Mouse (Mus musculus) testis, postnatal 14 days (tissue): Measurements from ENCODE around the gene Tmem40.

ENCODE experiments used
- DNase-seq: peaks from one replicate; pipeline ENCODE4 v3.0.0; 2021; ENCODE audit warnings: low spot score

Gene Tmem40

DNA sequence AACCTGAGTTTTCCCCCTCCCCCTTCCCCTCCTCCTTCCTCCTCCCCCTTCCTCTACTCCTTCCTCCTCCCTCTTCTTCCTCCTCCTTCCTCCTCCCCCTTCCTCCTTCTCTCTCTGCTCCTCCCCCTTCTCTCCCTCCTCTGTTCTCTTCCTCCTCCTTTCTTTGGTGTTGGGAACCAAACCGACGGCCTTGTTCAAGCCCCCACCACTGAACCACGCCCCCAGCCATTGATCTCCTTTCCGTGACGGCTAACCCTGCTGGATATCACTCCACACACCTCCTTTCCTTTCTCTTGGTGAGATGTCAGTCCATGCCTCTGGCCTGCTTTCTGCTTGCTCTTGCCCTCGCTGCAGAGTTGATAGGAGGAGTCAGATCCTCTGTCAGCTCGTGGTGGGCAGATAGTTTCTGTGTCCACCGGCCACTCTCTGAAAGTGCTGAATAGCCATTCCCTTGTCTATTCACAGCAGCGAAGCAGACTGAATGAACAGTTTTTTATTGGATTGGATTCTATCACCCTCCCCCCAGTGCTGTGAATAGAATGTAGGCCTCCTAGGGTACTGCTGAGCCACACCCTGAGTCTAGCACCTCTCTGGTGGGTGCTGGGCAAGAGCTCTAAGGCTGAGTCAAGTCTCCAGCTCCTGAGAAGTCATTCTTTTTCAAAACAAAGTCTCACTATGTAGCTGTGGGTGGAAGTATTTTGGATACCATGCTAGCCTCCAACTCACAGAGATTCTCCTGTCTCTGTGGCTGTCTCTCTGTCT is at the start of gene Tmem40:
Gene Tmem40 (minus strand): TSS at position 416 of the 762 bp plus-strand sequence.
- DNase-seq: no peak

DNA sequence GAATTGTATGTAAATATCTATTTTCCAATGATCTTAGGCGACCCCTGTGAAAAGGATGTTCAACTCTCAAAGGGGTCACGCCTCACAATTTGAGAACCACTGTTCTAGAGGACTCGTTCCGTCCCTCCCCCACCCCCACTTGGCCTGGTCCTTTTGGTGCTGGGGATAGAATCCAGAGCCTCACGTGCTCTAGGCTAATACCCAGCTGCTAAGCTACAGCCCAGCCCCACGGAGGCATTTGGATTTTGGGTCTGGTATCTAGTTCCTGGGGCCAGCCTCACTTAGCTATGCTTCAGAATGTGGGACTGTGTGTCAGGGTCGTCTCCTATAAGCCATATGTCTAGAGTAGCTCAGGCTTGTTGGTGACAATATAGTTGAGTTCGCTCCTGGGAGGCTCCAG is 49.4 kb upstream of the Tmem40 start:
- no peak for DNase-seq

DNA sequence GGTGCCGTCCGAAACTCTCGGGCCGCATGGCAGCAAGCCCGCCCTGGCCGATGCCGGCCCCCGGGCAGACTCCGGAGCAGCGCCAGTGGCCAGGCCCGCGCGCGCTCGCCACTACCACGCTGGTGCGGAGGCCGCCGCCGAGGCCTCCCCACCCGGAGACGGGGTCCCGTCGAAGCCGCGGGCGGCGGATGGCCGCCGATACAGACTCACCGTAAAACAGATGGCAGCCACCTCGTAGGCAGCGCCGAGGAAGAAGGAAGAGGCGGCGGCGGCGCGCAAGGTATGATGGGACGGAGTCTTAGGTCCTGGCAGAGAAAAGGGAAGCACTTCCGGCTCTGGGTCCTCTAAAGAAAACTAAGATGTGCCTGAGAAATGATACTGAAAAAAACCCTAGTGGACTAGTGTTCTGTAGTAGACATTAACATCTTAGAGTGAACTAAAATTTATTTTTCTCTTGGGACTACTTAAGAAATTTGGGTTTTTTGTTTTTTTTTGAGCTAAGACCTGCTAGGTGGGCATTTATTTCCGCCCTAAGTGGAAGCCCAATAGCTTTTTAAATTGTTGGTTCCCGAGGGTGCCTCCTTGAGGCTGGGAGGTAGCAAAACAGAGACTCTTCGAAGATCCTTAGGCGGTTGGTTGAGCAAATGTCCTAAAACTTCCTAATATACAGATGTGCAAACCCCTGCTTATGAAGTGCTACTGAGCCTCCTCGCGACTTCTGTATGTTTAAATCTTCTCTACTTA is 46.5 kb upstream of the Tmem40 start, which contains the start of gene Rpl32:
Gene Rpl32 (minus strand): TSS at position 260 of the 744 bp plus-strand sequence.
- DNase-seq: peak; percentile 89

DNA sequence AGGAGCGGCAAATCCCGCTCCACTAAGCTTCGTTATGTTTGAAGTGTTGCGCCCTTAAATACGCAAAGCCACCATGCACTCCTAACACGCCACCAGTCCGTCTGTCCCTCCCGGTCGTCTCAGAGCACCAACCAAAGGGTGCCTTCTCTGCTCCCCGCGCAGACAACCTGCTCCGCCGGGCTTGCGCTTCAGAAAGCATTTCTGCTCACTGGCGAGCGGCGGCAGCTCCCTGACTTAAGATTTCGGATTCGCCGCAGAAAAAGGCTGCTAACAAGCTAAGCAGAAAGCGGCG is 45.9 kb upstream of the Tmem40 start:
- DNase-seq: no peak

DNA sequence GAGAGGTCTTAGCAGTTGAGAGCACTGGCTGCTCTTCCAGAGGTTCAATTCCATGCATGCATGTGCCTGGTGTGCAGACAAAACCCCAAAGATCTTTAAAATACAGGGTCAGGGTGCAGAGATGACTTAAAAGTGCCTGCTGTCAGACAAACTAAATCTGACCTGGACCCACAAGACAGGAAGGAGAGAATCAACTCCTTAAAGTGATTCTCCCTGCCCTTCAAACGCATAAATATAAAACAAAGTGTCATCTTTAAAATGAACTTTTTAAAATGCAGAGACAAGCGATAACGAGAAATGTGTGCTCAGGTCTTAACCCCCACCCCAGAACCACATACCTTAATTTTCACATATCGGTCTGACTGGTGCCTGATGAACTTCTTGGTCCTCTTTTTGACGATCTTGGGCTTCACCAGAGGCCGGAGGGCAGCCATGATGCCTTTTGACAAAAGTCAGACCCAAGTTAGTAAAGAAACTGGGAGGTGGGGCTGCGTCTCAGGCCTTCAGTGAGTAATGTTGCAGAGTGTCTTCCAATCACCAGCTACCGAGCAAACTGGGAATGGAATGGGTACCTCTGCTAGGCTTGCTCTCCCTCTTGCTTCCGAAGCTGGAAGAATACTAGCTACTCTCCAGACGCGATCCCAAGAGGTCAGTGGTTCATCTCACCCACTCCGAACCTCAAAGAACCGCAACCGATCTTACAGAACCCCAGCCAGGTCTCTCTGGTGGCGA is 45.4 kb upstream of the Tmem40 start:
- DNase-seq: no peak

DNA sequence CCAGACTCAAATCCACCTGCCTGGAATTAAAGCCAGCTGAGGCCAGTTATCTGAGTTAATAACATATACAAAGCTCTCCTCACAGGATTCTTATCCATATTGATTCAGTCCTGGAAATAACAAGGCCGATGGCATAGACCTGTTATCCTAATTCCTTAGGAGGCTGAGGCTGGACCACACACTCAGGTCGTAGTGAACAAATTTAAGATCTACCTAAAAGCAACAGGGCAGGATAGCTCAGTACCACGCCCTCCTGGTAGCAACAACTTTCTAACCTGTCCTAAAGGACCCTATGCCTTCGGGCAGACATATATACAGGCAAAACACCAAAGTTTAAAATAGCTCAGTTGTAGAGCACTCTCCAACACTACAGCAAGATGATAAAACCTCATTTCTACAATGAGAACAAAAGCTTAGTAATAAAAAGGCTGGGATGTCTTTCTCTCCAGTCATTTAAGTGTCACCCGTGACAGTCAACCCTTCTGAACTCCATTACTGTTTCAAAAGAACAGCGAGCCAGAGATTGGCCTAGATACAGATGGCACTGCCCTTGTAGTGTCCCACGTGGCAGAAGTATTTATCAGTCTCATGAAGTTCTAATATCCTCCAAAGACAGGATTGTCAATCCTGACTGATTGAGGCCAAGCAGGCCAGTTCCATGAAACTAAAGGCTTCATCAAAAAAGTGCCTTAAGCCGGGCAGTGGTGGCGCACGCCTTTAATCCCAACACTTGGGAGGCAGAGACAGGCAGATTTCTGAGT is 42.4 kb upstream of the Tmem40 start:
- DNase-seq: no peak

DNA sequence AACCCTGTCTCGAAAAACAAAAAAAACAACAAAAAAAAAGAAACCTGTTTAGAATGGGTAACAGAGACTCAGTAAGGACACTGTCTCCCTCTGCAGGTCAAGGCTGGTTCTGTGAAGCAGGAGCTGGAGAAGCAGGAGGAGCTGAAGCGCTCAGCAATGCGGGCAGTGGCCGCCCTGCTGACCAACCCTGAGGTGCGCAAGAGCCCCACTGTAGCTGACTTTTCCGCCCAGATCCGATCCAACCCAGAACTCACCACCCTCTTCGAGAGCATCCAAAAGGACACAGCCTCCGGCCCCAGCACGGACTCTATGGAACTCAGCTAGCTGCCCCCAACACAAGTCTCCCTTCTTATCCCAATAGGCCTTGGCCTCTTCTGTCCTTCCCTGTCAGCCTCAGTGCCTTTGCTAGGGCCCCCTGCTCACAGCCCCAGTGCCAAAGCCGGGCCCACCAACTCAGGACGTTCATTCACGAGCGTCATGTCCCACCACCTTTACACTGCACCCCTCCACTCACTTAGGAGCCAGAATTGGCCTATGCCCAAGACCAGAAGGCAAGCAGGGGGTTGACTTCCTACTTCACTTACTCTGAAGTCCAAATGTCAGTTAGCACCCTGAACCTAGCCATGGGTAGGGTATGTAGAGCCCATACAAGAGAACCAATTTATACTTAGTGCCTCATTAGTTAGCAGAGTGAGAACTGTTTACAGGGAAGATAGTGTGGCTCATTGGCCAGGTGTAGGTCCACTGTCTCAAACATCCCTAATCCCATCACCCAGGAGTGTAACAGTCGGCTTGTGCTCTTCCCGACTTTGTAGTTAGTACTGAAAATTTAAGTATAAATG is 41.6 kb upstream of the Tmem40 start:
- peak; percentile 60 for DNase-seq

DNA sequence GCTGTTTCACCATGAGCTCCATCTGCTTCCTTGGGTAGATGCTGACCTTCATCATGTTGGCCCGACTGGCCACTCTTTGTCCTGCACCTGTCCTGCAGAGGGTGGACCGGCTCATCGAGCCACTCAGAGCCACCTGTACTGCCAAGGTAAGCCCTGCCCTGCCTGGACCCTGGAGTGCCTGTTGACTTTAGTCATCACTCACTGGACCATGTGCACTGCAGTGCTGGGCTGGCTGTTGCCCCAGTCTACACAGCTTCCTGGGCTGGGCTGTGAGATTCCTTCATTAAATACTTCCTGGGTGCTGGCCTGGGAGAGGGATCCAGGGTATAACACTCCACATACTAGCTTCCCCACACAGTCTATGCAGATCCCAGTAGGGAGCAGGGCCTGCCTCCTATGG is 39.6 kb upstream of the Tmem40 start:
- DNase-seq: no peak

DNA sequence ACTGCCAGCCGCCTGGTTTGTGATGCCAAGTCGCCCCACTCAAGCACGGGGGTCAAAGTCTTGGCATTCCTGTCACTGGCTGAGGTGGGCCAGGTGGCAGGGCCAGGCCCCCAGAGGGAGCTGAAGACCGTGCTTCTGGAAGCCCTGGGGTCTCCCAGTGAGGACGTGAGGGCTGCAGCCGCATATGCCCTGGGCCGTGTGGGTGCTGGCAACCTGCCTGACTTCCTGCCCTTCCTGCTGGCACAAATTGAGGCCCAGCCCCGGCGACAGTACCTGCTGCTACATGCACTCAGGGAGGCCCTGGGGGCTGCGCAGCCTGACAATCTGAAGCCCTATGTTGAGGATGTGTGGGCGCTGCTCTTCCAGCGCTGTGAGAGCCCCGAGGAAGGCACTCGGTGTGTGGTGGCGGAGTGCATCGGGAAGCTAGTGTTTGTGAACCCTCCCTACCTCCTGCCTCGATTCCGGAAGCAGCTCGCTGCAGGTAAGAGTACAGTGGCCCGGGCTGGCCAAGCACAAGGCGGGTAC is 30.5 kb upstream of the Tmem40 start:
- DNase-seq: no peak

DNA sequence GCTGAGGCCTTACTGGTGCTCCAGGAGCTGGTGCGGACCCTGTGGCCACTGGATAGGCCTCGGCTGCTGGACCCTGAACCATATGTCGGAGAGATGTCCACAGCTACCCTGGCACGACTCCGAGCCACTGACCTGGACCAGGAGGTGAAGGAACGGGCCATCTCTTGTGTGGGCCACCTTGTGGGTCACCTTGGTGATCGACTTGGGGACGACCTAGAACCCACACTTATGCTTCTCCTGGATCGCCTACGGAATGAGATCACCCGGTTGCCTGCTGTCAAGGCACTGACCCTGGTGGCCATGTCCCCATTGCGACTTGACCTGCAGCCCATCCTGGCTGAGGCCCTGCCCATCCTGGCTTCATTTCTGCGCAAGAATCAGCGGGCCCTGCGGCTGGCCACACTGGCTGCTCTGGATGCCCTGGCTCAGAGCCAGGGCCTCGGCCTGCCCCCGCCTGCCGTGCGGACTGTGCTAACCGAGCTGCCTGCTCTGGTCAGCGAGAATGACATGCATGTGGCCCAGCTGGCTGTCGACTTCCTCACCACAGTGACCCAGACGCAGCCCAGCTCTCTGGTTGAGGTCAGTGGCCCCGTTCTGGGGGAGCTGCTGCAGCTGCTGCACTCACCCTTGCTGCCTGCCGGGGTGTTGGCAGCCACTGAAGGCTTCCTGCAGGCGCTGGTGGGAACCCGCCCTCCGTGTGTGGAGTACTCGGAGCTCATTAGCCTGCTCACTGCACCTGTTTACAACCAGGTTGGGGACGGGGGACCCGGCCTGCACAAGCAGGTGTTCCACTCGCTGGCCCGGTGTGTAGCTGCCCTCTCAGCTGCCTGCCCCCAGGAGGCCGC is 29.9 kb upstream of the Tmem40 start:
- no peak for DNase-seq

DNA sequence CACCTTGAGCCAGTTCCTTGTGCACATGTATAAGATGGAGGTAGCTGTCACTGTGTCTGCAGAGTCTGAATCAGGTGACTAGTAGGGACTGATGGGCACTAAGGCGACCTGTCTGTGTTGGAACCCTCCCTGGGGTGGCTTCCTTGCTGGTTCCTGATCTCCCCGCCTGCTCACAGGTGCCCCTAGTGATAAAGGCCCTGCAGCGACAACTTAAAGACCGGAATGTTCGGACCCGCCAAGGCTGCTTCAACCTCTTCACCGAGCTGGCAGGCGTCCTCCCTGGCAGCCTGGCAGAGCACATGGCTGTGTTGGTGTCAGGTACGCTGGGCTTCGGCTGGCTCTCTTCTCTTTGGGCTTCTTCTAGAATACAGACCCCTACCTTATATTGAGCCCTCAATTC is 28.8 kb upstream of the Tmem40 start:
- no peak for DNase-seq

DNA sequence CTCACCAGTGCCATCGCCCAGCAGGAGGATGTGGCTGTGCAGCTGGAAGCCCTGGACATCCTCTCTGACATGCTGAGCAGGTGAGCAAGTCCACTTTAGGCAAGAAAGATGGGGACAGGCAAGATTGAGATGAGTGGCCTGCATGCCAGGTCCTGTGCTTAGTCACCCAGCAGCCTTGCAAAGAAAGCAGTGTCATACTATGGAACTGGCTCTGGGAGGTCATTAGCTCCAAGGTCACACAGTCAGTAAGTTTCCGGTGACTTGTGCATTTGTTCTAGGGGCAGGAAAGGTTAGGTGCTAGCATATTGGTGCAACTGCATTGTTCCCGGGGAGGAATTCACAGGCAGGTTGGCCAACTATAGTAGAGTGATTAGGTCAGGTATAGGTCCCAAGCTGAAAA is 20.6 kb upstream of the Tmem40 start:
- DNase-seq: no peak

DNA sequence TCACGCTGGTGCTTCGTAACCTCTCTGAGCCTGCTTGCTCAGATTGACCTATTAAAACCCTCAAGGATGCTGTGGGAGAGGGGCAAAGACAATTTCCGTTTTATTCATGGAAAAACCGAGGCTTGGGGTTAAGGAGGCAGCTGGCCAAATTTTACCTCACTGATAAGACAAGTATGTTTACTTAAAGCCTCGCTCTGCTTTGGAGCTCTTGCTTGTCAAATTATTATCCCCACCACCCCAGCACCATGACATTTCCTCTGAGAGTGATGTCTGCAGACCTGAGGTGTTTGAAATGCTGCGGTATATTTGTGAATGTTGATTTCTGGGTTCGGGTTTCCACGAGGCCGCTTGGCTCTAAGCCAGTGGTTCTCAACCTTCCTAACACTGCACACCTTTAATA is 14.2 kb upstream of the Tmem40 start:
- no peak for DNase-seq

DNA sequence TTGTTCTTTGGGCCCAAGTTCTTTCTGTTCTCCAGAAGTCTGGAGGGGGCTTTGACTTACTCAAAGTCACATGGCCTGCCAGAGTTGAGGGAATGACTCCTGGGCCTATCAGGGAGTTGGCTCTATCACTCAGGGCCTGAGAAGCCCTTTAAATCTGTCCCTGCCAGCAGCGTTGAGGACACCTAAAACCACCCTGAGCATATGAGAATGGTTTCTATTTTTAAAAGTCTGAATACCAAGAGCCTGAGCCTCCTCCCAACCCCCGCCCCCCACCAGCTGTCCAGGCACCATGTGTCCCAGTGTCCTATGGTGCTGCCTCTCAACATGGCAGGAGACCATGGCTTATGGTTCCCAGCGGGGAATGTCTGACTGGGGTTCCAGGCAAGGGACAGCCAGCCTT is 13.6 kb upstream of the Tmem40 start:
- DNase-seq: no peak

DNA sequence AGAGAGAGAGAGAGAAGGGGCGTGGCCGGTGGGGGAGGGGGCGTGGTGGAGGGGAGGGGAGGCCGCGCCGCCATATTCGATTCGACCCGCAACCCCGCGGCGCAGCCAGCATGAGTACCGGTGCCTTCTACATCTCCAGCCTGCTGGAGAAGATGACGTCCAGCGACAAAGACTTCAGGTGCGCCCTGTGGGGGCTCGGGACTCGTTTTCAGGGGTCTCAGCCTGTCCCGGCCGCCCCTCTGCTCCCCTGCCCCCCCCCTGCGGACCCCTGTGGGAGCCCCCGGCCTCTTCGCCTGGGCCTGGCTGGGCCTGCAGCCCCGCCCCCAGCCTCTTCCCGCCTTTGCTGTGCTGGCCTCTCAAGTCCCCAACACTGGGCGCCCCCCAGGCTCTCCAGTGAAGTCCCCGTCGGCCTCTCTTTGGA is 12.3 kb upstream of the Tmem40 start, which contains the start of gene Cand2:
Gene Cand2 (plus strand): TSS at position 38 of the 421 bp plus-strand sequence.
- peak; percentile 63 for DNase-seq

DNA sequence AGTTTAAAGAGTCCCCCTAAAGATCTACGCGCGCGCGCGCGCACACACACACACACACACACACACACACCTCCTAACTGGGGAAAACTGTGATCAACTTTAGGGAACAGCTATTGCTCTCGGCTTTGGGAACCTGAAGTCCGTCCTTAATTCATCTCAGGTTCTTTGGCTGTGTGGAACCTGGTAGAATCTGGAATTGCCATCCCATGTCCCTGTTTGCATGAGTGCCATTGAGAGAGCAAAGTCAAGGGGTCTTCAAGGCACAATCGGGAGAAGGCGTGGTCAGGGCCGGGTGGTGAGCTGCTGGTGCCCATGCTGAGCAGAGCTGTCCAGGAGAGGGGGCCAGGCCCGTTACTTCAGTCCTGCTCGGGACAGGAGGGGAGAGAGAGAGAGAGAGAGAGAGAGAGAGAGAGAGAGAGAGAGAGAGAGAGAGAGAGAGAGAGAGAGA is 11.8 kb upstream of the Tmem40 start:
- DNase-seq: peak; percentile 42

DNA sequence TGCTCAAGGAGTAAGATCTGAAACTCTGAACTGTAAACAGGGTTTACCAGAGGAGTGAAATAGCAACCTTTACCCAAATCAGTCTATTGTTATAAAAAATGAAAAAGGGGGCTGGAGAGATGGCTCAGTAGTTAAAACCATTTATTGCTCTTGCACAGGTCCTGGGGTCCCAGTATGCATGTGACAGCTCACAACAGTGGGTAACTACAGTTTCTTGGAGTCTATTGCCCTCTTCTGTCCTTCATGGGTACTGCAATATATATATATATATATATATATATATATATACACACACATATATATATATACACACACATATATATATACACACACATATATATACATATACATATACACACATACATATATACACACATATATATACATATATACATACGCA is 10.4 kb upstream of the Tmem40 start:
- DNase-seq: no peak

DNA sequence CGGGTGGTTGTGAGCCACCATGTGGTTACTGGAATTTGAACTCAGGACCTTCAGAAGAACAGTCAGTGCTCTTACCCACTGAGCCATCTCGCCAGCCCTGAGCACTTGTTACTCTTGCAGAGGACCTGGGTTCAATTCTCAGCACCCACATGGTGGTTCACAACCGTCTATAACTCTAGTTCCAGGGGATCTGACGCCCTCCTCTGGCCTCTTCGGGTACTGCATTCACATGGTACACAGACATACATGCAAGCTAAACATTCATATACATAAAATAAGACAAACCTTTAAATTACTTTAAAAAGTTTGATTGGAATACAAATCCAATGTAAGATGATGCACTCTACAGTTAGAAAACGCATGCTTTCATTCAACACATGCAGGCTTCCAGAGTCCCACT is 10.0 kb upstream of the Tmem40 start:
- DNase-seq: peak; percentile 60

DNA sequence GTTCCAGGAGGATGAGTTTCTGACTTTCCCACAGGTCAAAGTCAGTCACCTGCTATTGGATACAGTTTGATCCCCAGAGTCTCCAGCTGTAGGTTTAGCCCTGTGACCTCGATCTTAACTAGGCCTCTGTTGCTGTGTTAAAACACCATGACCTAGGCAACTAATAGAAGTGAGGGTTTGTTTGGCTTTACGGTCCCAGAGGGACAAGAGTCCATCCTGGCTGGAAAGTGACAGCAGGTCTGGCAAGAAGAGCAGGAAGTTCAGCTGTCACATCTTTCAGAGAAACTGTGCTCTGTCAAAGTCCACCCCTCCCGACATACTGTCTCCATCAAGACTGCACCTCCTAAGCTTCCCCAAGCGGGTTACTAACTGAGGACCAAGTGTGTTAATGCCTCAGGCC is 8.6 kb upstream of the Tmem40 start:
- no peak for DNase-seq

DNA sequence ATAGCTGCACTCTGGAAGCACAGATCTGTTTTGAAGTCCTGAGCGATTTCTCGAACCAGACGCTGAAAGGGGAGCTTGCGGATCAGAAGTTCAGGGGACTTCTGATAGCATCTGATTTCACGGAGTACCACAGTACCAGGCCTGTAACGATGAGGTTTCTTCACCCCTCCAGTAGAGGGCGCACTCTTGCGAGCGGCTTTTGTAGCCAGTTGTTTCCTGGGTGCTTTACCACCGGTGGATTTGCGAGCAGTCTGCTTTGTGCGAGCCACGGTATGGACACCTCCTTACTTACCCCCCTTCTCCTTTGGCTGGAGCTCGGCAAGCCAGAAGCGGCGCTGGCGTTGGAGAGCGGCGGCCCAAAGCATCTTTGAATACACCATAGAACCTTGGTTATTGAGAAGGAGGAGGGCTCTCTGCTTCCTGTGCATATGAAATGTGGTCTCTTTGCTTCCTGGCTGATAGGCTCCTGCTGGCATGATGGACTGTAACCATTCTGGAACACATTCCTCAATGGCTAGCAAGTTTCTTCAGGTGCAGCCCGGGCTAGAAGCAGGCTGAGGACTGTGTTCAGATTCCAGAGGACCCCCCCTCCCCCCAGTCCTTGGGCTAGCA is 8.0 kb upstream of the Tmem40 start:
- no peak for DNase-seq
